Mouse (Mus musculus) forebrain, embryonic 14.5 days (tissue): ENCODE results near the gene Gm49776. TPM values are rescaled to one million over a fixed set of nuclear protein-coding genes. Genes with fewer than 3 reads are reported as not detected.
"Not testable (repeated sequence)": the region's sequence is repeated elsewhere in the genome, so short reads cannot be mapped to it uniquely, and the experiment has no call there.

Source experiments
- ATAC-seq: fragments of 200-750 bp; cut with Nextera tagmentation; 2 replicates; pipeline ENCODE4 v1.8.0; 2017; ENCODE audit warnings: mild to moderate bottlenecking, moderate library complexity
- DNase-seq: peaks from one replicate; pipeline ENCODE4 v3.0.0-alpha.2; 2015; ENCODE audit warnings: low spot score
- H3K27ac ChIP-seq: fragments of 300-500 bp; sonication (generic); 2 replicates; pipeline ENCODE4 v1.5.1; 2014; ENCODE audit warnings: low read depth, mild to moderate bottlenecking, control low read depth, low read length, moderate library complexity
- H3K27me3 ChIP-seq: fragments of 300-500 bp; sonication (generic); replicated peaks from 2 replicates; pipeline ENCODE4 v1.6.1; 2014; ENCODE audit warnings: low read length, control low read depth, mixed read lengths; ENCODE audit not compliant: control insufficient read depth, insufficient read depth
- H3K36me3 ChIP-seq: fragments of 300-500 bp; sonication (generic); 2 replicates; pipeline ENCODE4 v1.6.1; 2014; ENCODE audit warnings: low read length, control low read depth; ENCODE audit not compliant: control insufficient read depth, insufficient read depth
- H3K4me1 ChIP-seq: fragments of 300-500 bp; sonication (generic); 2 replicates; pipeline ENCODE4 v1.6.1; 2014; ENCODE audit warnings: antibody characterized with exemption, low read length, control low read depth; ENCODE audit not compliant: control insufficient read depth, insufficient read depth
- H3K4me2 ChIP-seq: fragments of 300-500 bp; sonication (generic); 2 replicates; pipeline ENCODE4 v1.6.1; 2014; ENCODE audit warnings: mild to moderate bottlenecking, control low read depth, low read length
- H3K4me3 ChIP-seq: fragments of 300-500 bp; sonication (generic); 2 replicates; pipeline ENCODE4 v1.5.1; 2014; ENCODE audit warnings: low read depth, low read length, control low read depth
- H3K9ac ChIP-seq: fragments of 300-500 bp; sonication (generic); 2 replicates; pipeline ENCODE4 v1.6.1; 2014; ENCODE audit warnings: mild to moderate bottlenecking, low read length, control low read depth, moderate library complexity
- H3K9me3 ChIP-seq: fragments of 300-500 bp; sonication (generic); replicated peaks from 2 replicates; pipeline ENCODE4 v1.6.1; 2016; ENCODE audit warnings: low read length, control low read depth, mixed read lengths; ENCODE audit not compliant: control insufficient read depth
- WGBS: fragments of 180-500 bp; shearing (Covaris S2); extraction: QIAGEN DNeasy Blood & Tissue Kit; methylation state at CpG from one replicate; pipeline ENCODE4 v1.1.7; 2014; 5-methylcytosine and 5-hydroxymethylcytosine counted together
- microRNA counts: library from miRNA; unstranded; fragments of <30 nt; microRNA quantifications from one replicate; lab custom pipeline; 2016
- microRNA-seq: library from miRNA; unstranded; fragments of <30 nt; microRNA quantifications from one replicate; pipeline ENCODE4, GENCODE M21; 2016
- polyA plus RNA-seq: library from polyadenylated mRNA; unstranded; fragments of >200 nt; fragmentation: Nextera tagmentation; extraction: Ambion mirVana; gene quantifications from 2 replicates; pipeline ENCODE4 v1.2.1, GENCODE M21; 2014

Gm49776 gene
- polyA plus RNA-seq, 1 experiment from 2014 or later = 1.8 TPM

DNA sequence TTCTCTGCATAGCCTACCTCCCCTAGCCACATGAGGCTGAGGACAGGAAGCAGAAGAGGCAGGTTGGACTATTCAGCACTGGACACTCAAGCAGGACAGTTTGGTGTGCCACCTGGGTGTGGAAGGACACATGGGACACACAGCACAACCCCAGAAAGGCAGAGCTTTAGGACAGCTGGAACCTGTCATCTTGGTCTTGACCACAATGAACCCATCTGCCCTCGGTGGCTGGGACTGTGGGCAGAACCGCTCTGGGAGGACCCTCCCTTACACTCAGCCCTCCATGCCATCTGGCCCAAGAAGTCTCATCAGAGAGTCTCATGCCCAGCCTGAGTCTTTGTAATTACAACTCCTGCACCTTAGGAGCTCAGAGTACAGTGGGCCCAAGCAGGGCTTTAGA lies 58.1 kb downstream of the Gm49776 start:
- Histone ChIP-seq H3K27me3 (no peaks in the 10 kb centered on the region), H3K27ac (no peak overlapping the region), H3K4me2 (no peak overlapping the region), H3K36me3 (no peaks in the 10 kb centered on the region), H3K9me3 (no peaks in the 10 kb centered on the region), H3K9ac (no peak overlapping the region), H3K4me3 (no peak overlapping the region), H3K4me1 (peaks cover 9% of the 10 kb centered on the region)
- WGBS = 83% methylated on average over 2 of the region's 2 CpGs
- ATAC-seq (no peak), DNase-seq (no peak)

DNA sequence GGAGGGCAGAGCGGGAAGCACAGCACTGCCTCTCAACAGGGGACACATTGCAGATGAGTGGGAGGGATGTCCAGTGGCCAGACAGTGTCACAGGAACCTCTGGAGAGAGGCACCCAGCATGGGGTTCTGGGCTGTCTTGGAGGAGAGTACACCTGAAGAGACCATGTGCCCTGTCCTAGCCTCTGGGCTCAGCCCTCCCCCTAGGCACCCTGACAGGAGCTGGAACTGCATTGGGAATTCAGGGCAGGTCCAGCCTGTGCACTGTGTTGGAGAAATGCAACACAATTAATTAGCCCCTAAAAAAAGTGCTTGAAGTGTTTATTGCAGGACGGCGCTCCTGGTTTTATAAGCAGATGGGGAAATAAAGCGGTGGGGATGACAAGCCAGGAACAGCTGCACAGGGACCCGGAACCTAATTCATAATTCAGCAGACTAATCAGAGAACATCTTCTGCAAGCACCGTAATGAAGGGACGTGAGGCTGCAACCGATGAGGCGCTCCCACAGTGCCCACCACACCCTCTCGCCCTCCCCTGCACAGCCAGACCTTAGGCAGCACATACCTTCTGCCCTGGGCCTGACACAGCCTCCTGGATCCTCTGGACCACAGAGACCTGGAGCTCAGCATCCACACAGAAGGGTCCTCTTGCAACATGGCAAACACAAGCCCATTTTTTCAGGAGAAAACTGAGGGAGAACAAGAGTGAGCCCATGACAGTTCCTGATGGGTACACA lies 59.6 kb downstream of the Gm49776 start:
- Histone ChIP-seq H3K4me3 (no peak overlapping the region), H3K9ac (0 out of 2 replicates have a peak overlapping the region, but pooled peaks have one; percentile 13), H3K27ac (peak overlapping the region; percentile 44; the same call in 1 of the 2 replicates), H3K36me3 (no peaks in the 10 kb centered on the region), H3K27me3 (no peaks in the 10 kb centered on the region), H3K9me3 (no peaks in the 10 kb centered on the region), H3K4me1 (peaks cover 17% of the 10 kb centered on the region), H3K4me2 (no peak overlapping the region)
- ATAC-seq = peak; percentile 23; the same call in 1 of the 2 replicates
- WGBS = 38% methylated on average over 10 of the region's 10 CpGs
- DNase-seq = peak; percentile 46

DNA sequence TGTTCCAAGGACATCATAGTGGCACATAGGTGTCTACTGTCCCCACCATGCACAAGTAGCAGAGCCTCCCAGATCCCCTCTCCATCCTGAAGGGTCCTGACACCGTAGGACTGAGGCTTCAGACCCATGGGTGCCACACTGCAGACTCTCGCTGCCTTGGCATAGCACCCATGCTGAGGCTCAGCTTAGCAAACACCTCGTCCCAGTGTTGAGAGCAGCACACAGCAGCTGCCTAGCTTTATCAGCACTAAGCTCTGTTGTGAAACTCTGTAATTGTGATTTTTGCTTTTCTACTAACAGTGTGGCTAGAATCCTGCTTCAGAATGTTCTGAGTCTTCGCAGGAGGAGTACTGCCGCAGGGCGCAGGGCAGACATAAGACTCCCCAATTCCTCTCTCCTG lies 60.2 kb downstream of the Gm49776 start:
- no peak overlapping the region for H3K4me3 ChIP-seq
- H3K9ac ChIP-seq = no peak overlapping the region
- H3K27me3 ChIP-seq = no peaks in the 10 kb centered on the region
- DNase-seq (no peak), ATAC-seq (no peak)
- no peaks in the 10 kb centered on the region for H3K36me3 ChIP-seq
- no peak overlapping the region for H3K27ac ChIP-seq
- H3K9me3 ChIP-seq = no peaks in the 10 kb centered on the region
- H3K4me2 ChIP-seq = no peak overlapping the region
- peaks cover 17% of the 10 kb centered on the region for H3K4me1 ChIP-seq
- 86% methylated on average over 6 of the region's 6 CpGs for WGBS

DNA sequence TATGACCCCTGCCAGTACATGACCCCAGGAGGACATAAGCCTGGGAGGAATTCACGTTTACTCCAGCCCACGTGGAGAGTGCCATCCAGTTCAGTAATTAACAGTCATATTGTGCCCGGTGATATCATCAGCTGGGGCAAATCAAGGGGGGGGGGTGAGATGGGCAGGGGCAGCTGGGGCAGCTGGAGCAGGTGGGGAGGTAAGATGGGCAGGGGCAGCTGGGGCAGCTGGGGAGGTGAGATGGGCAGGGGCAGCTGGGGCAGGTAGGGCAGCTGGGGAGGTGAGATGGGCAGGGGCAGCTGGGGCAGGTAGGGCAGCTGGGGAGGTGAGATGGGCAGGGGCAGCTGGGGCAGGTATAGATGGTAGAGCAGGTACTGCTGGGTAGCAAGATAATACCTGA lies 62.6 kb downstream of the Gm49776 start:
- not testable (repeated sequence) for H3K27ac ChIP-seq, ATAC-seq, H3K27me3 ChIP-seq, H3K9me3 ChIP-seq, H3K4me2 ChIP-seq, H3K4me3 ChIP-seq, H3K9ac ChIP-seq, DNase-seq, H3K36me3 ChIP-seq
- 36% methylated on average over 3 of the region's 3 CpGs for WGBS
- peaks cover 17% of the 10 kb centered on the region for H3K4me1 ChIP-seq

MicroRNAs encoded within 50 kb of the gene (microRNA counts, 519-probe panel; counts per million panel counts)
- microRNA mmu-miR-1306 (lab: Ali Mortazavi, UCI) = not detected

Small RNA genes within 50 kb of the gene (microRNA-seq; reads per million reads assigned to microRNA genes)
- gene Gm24572 (0.79 reads per million), gene Mir1306 (167 reads per million, percentile 63 among the genes with 10 or more reads in this experiment)

Other genes starting within 250 kb of the Gm49776 start
- gene Dgcr6, start 205.5 kb downstream of the Gm49776 start, polyA plus RNA-seq = 164 and 179 TPM in 2 replicates
- 3.1 and 3.3 TPM in 2 replicates for gene Prodh, start 168.1 kb downstream of the Gm49776 start, polyA plus RNA-seq
- 11.0 and 15.8 TPM in 2 replicates for gene Rtn4r, start 130.7 kb downstream of the Gm49776 start, polyA plus RNA-seq
- 0.13 and 0.16 TPM in 2 replicates for gene Ccdc188, start 40.4 kb downstream of the Gm49776 start, polyA plus RNA-seq
- gene Zdhhc8, start 23.2 kb downstream of the Gm49776 start, polyA plus RNA-seq = 5.9 and 10.2 TPM in 2 replicates
- 95.0 and 95.4 TPM in 2 replicates for gene Trmt2a, start 9.6 kb downstream of the Gm49776 start, polyA plus RNA-seq
- 527 and 537 TPM in 2 replicates for gene Ranbp1, start 9.6 kb downstream of the Gm49776 start, polyA plus RNA-seq
- 26.3 and 31.3 TPM in 2 replicates for gene Dgcr8, start 30.9 kb upstream of the Gm49776 start, polyA plus RNA-seq
- gene Tango2, start 89.8 kb upstream of the Gm49776 start, polyA plus RNA-seq = 78.7 and 81.3 TPM in 2 replicates
- gene Arvcf, start 89.9 kb upstream of the Gm49776 start, polyA plus RNA-seq = 46.8 and 47.8 TPM in 2 replicates
- 22.0 and 23.5 TPM in 2 replicates for gene Txnrd2, start 168.1 kb upstream of the Gm49776 start, polyA plus RNA-seq
- gene Comt, start 168.5 kb upstream of the Gm49776 start, polyA plus RNA-seq = 54.6 and 71.9 TPM in 2 replicates
- 16.2 and 19.1 TPM in 2 replicates for gene Gnb1l, start 240.4 kb upstream of the Gm49776 start, polyA plus RNA-seq
- 2.8 and 3.0 TPM in 2 replicates for gene Rtl10, start 240.6 kb upstream of the Gm49776 start, polyA plus RNA-seq